In the genomic region with DNA sequence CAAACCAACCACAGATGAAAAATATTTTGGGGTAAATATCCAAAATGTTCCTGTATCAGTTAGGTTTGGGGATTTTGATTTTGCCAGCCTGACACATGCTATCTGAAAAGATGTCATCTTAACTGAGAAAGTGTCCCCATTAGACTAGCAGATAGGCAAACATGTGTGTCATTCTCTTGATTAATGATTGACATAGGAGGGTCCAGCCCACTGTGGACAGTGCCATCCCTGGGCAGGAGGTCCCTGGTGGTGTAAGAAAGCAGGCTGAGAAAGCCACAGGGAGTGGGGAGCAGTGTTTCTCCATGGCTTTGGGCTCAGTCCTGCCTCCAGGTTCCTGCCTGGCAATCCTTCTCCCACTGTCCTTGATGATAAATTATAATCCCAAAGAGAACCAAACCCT, we compare ENCODE assay signal across 30 mouse cellular contexts.
"Had no signal": no experiment of that assay in that cellular context is flagged by ENCODE, and none has a peak within 500 bp of the region (broad histone marks: within the 10 kb centered on the region; RNA-seq: fewer than 3 reads in every experiment).

No protein-coding gene starts in this region.

- H3K4me1 ChIP-seq: limb, embryonic 10.5 days; limb, embryonic 12.5 days; limb, embryonic 13.5 days; limb, embryonic 15.5 days; liver, embryonic 13.5 days; liver, embryonic 15.5 days; lung, embryonic 15.5 days; megakaryocyte, embryonic 14.5 days; midbrain, embryonic 15.5 days; neural tube, embryonic 12.5 days had no signal

- H3K9ac ChIP-seq: limb, embryonic 12.5 days; limb, embryonic 13.5 days; limb, embryonic 15.5 days; liver, embryonic 13.5 days; liver, embryonic 14.5 days; liver, embryonic 15.5 days; lung, embryonic 14.5 days; lung, embryonic 15.5 days; midbrain, embryonic 12.5 days; midbrain, embryonic 13.5 days; midbrain, embryonic 15.5 days; neural tube, embryonic 12.5 days had no signal

- H3K9me3 ChIP-seq: limb, embryonic 10.5 days; limb, embryonic 13.5 days; limb, embryonic 15.5 days; liver, embryonic 13.5 days; liver, embryonic 15.5 days; lung, embryonic 15.5 days; midbrain, embryonic 12.5 days; midbrain, embryonic 13.5 days; midbrain, embryonic 15.5 days; neural tube, embryonic 12.5 days had no signal

- H3K27ac ChIP-seq: left cerebral cortex, adult 2 months; limb, embryonic 10.5 days; limb, embryonic 12.5 days; limb, embryonic 13.5 days; limb, embryonic 15.5 days; liver, embryonic 13.5 days; liver, embryonic 14.5 days; liver, embryonic 15.5 days; lung, embryonic 15.5 days; macrophage; midbrain, embryonic 10.5 days; midbrain, embryonic 12.5 days; midbrain, embryonic 13.5 days; midbrain, embryonic 15.5 days; neural tube, embryonic 12.5 days had no signal

- H3K4me3 ChIP-seq: left cerebral cortex, adult 2 months; limb, embryonic 10.5 days; limb, embryonic 12.5 days; limb, embryonic 13.5 days; limb, embryonic 15.5 days; liver, embryonic 13.5 days; liver, embryonic 15.5 days; lung, embryonic 15.5 days; megakaryocyte, embryonic 14.5 days; midbrain, embryonic 10.5 days; midbrain, embryonic 12.5 days; midbrain, embryonic 13.5 days; midbrain, embryonic 15.5 days; myocyte; neural tube, embryonic 12.5 days had no signal

- DNase-seq: left cerebral cortex, postnatal 4 days; liver, embryonic 13.5 days; lung, adult 18-20 months; lung, adult 2 months; lung, embryonic 14.5 days; lung, postnatal 10 days; lung, postnatal 14 days; lung, postnatal 36 days; lung, postnatal 4 days; midbrain, embryonic 14.5 days had no signal

- H3K4me2 ChIP-seq: limb, embryonic 12.5 days; limb, embryonic 13.5 days; limb, embryonic 15.5 days; liver, embryonic 11.5 days; liver, embryonic 13.5 days; liver, embryonic 15.5 days; lung, embryonic 14.5 days; lung, embryonic 15.5 days; midbrain, embryonic 11.5 days; midbrain, embryonic 12.5 days; midbrain, embryonic 13.5 days; midbrain, embryonic 15.5 days; neural tube, embryonic 12.5 days had no signal

- ATAC-seq: lung, postnatal 0 days; midbrain, embryonic 13.5 days; midbrain, embryonic 15.5 days; midbrain, embryonic 16.5 days had no signal

- H3K36me3 ChIP-seq: limb, embryonic 10.5 days; limb, embryonic 12.5 days; limb, embryonic 13.5 days; limb, embryonic 15.5 days; liver, embryonic 13.5 days; liver, embryonic 15.5 days; lung, embryonic 15.5 days; midbrain, embryonic 10.5 days; midbrain, embryonic 12.5 days; midbrain, embryonic 13.5 days; midbrain, embryonic 15.5 days; neural tube, embryonic 12.5 days had no signal

- H3K27me3 ChIP-seq: limb, embryonic 12.5 days; limb, embryonic 15.5 days; liver, embryonic 13.5 days; liver, embryonic 15.5 days; lung, embryonic 15.5 days; megakaryocyte, embryonic 14.5 days; neural tube, embryonic 12.5 days had no signal
